ENCODE assay signal across 6 mouse cellular contexts in genomic region chr1:135111271-135111670, GRCm38 (mm10). TPM values are rescaled to one million over a fixed set of nuclear protein-coding genes. Genes with fewer than 3 reads are reported as not detected.
"Had no signal": no experiment of that assay in that cellular context is flagged by ENCODE, and none has a peak within 500 bp of the region (broad histone marks: within the 10 kb centered on the region; RNA-seq: fewer than 3 reads in every experiment).

No protein-coding gene starts in this region.

RNA-seq across cellular contexts. Expression of gene Gpr37l1, which starts 56.2 kb away (rescaled TPM):
- polyA plus RNA-seq: liver, embryonic 16.5 days; lung, embryonic 14.5 days; lung, embryonic 16.5 days; midbrain, embryonic 10.5 days; midbrain, embryonic 12.5 days; testis, adult 2 months had no signal
